Mouse (Mus musculus) kidney, adult 11 months (tissue): ENCODE results near the gene Barhl1.
A peak's percentile ranks its signal among the peaks of the same experiment; 100 is the strongest.

Source experiments
- DNase-seq: peaks from one replicate; pipeline ENCODE4 v3.0.0; 2022

The Barhl1 gene

DNA sequence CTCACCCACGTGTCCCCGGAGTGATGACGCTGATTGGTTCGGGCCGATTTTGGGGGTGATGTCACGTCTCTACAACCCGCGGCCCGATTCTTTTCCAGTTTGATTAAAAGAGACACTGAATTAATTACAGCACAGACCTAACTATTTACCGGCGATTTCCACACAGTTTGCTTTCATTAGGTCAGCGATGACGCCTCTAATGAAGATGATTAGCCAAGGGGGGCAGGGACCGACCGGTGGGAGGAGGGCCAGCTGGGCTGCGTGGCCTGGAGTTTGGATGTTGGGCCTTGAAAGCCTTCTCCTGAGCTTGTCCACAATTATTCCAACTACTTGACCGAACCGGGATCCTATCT lies at the start of gene Barhl1:
Gene Barhl1, minus strand, starts transcription at position 156 of the 353 bp plus-strand sequence.
- no peak for DNase-seq

DNA sequence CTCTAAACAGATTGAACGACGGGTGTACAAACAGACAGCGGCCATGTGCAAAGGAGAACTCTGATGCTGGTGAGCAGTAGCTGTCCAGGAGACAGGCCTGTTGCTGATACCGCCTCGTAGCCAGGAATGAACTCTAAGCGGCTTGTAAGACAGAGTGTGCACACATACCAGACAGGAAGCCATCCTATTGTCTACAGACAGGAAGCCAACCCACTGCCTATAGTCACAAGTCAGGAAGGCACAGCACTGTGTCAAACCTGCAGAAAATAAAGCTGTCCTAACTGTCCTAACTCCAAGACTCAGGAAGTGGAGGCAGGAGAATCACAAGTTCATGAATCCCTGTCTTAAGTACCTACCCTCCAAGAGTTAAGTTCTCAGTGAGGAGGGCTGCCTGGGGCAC lies 47.1 kb upstream of the Barhl1 start:
- no peak for DNase-seq

DNA sequence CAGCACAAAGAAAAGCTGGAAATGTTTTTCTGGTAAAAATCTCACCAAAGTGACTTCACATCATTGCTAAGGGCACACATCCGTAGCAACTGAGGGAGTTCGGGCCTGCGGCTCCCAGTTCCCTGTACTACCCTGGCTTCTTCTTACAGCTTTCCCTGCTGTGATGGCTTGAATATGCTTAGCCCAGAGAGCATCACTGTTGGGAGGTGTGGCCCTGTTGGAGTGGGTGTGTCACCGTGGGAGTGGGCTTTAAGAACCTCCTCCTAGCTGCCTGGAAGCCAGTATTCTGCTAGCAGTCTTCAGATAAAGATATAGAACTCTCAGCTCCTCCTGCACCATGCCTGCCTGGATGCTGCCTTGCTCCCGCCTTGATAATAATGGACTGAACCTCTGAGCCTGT lies 45.2 kb upstream of the Barhl1 start:
- DNase-seq = no peak

DNA sequence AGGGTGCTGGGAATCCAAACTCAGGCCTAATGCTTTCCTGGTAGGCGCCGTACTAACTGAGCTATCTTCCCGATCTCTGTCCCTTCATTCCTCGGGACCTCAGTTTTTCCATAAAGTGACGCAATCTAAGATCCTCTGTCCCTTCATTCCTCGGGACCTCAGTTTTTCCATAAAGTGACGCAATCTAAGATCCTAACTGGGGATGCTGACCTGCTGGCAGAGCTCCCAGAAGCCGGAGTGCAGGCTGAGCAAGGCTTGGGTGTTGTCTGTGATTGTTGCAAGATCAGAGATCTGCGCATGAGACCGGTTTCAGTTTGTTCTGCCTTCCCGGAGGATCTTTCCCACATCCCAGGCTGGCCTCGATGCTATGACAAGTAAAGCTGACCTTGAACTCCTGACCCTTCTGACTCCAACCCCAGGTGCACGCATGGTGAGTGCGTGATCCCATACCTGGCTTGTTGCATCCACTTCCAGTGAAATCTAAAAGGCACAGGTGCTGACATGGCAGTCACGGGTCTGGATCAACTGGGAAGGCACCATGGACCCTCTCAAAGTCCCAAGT lies 44.6 kb upstream of the Barhl1 start:
- DNase-seq = no peak

DNA sequence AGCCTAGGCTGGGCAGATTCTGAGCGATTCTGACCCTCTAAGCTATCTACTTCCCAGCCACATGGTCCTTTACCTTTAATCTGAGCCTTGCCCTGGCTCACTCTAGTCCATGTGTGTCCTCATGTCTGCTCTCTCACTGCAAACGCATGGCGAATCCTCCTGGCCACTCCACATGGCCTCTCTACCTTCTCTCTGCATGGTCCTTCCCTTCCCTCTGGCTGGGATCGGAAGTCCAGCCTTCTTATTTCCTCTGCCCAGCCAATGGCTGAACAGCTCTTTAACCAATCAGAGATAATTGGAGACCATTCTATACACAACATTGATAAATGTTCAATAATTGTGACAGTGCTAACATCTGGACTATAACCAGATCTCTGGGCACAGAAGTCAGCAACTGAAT lies 40.4 kb upstream of the Barhl1 start:
- no peak for DNase-seq

DNA sequence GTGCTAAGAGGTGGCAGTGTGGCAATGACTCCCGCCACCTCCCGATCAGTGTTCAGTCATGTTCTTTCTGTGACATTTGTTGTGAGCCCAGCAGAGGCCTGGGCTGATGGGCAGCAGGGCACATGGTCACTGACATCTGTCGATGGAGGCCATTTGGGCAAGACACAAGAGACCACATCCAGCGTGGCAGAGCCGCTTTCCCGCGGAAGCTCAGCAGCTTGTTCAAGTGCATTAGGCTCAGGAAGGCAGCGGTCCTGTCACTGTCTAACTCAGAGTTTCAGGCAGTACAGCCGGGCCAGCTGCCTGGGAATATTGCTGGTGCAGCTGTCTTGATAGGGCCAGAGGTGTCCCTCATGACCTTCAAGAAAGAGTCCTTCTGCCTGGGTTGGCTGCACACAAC lies 38.1 kb upstream of the Barhl1 start:
- DNase-seq = no peak

DNA sequence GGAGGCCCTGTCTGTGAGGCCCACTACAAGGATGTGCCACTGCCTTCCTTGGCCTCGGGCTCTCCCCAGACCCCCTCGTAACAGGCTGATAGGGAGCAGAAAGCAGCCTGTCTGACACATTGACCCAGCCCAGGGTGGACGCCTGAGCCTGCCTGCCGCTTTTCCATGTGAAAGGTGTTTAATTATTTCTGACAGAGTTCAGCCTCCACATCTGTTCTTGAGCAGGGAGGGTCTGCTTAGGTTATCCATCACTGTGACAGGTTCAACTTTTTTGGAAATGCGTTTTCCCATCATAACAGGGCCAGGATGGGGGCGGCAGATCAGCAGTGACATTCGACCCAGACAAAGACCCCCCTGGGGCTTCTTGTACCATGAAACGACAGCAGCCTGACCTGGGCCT lies 36.5 kb upstream of the Barhl1 start:
- no peak for DNase-seq

DNA sequence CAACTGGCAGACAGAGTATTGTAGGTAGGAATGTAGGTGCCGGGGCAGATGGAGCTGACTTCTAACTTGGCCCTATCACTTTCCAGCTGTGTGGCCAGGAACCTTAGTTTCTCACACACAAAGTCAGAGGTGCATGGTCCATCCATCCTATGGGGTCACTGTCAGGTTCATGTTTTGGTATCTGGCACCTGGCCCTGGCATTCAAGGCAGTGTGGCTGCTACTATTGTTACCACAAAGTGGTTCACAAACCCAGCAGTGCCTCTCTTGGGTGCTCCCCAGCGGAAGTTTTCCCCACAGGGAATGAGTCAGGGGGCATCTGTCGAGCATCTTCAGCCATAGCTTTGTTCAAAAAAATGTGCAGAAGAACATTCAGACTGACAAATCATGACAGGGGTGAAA lies 29.8 kb upstream of the Barhl1 start:
- DNase-seq = no peak

DNA sequence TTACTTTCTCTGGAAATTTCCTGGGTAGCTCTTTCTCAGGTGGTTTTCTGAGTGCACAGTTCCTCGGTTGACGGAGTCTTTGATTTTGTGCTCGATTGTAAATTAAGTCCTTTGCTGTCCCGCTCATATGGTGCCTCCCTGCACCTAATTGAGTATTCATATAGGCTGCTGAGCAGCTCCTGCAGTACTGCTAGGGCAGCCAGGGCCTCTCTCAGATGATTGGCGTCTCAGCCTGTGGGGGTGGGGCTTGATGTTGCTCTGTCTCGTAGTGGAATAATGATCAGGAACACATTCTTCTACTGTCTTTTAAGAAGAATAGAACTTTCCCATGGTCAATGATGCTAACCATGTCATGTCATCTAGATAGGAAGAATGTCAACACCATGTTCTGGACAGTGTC lies 28.9 kb upstream of the Barhl1 start:
- no peak for DNase-seq

DNA sequence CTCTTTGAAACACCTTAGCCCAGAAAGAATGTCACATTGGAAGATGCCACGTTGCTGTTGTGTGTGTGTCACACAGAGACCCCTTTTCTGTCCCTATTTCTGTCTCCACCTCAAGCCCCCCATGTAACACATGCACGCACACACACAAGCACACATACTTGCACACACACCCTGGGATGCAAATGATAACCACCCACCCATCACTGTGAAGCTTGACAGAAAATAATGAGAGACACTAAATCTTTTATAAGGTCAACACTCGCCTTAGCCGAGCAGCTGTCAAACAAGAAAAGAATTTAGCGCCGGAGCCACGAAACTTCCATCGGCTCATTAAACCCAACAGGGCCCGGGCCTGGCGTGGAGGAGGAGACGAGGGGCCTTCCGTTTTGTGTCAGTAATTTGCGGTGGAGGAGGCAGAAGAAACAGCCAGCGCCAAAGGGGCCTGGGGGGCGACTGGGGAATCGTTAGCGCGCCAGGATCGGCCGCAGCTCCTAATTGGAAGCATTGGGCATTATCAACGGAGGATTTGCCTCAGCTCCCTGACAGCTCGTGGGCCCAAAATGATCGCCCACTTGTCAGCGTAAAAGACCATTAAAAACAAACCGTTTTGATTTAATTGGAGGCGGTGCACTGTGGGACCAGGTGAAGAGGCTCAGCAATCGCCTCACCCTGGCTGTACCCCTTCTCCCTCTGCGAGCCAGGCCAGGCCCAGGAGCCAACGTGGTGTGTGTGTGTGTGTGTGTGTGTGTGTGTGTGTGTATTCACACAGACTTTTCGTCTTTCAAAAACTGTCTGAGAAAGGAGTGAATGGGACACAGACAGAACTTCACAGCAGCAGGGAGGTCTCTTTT lies 27.4 kb upstream of the Barhl1 start:
- DNase-seq = no peak

DNA sequence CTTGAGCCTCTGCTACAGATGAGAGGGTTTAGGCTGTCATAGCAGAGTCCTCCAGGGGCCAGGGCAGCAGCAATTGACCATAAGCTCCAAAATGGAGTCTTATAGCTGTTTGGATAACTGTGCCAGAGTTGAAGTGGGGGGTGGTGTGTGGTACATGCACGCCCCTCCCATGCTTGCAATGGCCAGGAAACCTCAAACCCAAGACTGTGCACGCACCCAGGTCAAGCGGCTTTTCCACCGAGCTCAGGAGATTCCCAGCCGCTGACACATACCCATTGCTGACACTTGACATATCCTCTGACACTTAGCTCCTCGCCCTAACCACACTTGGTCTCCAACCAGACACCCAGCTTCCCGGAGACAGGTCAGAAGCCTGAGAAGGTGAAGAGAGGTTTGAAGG lies 22.5 kb upstream of the Barhl1 start:
- no peak for DNase-seq

DNA sequence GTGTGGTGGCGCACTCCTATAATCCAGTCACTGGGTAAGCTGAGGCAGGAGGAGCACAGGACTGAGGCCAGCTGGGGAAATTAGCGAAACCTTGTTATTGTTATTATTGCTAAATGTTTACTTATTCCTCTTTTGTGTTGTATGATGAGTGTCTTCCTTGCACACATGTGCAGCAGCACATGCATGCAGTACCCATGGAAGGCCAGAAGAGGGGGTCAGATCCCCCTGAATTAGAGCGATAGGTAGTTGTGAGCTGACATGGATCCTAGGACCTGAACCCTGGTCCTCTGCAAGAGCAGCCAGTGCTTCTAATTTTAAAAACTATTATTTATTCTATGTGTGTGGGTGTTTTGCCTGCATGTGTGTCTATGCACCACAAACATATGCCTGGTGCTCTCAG lies 14.1 kb upstream of the Barhl1 start:
- no peak for DNase-seq

DNA sequence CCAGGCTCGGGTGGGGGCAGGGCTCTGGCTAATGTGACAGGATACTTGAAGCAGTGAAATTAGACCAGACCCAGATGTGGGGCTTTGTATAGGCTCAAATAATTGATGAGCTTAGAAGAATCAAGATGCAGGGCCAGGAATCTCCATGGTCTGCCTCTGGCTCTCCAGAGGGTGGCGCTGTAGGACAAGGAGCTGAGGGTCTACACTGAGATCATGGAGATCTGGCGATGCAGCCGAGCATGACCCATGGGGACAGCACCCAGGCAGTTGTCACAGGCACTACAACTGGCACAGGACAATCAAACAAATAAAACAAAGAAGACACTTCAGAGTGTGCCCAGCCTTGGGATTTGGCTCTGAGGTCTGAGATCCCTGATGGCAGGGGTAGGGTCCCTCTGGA lies 7.4 kb upstream of the Barhl1 start:
- DNase-seq = no peak

DNA sequence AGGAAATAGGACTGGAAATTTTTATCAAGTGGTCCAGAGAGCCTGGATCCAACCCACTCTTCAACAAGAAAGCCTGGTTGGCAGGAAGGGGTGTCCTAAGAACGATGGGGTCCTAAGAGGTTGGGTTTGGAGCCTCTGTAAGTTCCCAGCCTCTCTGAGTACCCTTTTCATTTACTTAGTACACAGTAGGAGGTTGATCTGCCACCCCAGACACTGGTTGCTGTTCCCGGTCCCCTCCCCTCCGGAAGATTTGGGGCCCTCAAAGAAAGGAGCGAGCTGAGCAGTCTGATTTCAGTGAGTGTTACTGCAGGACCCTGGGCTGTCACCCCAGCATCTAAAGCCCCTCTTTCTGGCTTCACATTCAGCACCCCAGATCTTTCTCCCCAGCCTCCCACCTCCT lies 2.5 kb upstream of the Barhl1 start:
- DNase-seq = no peak

DNA sequence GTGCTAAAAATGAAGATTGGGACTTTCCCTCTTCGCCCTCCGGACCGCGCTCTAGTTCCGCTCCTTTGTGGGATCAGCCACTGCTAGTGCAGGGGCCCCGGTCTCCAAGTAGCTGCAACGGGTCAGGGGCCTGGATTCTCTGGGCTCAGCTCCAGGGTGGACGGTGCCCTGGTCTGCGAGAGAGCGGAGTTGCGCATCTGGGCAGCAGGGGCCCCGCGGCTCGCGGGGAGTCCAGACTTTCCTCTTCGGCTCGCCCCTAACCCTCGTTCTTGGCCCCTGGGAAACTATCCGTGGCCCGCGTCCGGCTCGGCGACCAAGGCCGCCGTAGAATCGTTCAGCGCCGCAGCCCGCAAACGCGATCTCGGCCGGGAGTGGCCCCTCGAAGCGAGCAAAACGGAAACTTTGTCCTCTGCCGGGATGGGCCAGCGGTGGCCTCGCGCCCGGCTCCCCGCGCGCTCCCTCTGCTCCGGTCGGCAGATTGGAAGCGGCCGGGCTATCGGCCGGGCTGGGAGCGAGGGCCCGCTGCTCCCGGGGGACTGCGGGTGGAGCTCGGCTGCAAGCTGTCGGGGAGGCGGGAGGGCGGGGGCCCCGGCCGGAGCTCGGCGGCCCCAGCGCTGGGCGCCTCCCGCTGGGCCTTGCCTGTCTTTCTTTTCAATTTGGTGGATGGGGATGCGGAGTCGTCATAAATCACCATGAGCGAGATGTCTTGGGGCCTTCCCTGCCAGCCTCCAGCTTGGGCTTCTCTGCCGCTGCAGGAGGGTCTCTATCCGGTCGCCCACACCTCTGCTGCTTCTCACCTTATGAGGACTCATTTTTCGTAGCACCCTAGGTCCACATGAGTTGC lies 1.3 kb upstream of the Barhl1 start:
- no peak for DNase-seq

DNA sequence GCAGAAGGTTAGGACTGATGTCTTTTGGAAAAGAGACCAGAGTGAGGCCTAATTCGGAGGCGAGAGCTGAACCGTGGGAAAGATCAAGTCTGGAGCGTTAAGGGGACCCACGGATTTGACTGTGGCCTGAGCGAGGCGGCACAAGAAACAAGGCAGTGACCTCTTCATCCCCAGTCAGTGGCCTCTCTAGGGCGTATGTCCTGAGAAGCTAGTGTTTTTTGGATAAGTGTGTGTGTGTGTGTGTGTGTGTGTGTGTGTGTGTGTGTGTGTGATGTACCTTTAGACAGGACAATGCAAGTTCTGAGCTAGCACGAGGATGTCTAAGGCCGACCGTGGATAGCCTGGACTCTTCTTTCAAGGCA lies 669 bp upstream of the Barhl1 start:
- DNase-seq = no peak

DNA sequence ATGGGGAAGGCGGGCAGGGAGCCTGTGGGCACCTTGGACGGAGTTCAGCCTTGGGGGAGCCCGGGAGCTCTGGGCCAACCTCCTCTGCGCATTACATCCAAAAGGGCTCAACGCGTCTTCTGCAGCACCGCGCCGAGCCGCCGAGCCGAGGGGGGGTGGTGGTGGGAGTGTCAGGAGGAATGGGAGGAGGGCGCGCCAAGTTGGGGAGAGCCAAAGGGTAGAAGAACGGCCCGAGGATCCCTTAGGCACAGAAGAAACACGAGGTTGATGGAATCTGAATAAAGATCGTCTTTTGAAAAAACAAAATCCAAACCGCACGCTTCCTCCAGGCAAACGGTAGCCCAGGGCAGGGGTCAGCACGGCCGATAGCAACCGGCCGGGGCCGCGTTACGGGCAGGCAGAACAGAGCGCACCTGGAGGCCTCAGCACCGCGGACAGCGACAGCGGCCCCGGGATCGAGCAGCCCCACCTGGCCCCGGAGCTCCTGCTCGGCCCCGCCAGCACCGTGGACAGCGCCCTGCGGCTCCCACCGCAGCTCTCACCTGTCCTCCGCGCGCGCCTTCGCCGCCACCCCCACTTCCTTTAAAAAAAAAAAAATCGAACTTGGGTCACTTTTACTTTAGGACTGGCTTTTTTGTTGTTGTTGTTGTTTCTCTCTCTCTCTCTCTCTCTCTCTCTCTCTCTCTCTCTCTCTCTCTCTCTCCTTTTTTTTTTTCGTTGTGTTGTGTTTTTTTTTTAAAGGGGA lies 528 bp downstream of the Barhl1 start:
- peak; percentile 63 for DNase-seq

DNA sequence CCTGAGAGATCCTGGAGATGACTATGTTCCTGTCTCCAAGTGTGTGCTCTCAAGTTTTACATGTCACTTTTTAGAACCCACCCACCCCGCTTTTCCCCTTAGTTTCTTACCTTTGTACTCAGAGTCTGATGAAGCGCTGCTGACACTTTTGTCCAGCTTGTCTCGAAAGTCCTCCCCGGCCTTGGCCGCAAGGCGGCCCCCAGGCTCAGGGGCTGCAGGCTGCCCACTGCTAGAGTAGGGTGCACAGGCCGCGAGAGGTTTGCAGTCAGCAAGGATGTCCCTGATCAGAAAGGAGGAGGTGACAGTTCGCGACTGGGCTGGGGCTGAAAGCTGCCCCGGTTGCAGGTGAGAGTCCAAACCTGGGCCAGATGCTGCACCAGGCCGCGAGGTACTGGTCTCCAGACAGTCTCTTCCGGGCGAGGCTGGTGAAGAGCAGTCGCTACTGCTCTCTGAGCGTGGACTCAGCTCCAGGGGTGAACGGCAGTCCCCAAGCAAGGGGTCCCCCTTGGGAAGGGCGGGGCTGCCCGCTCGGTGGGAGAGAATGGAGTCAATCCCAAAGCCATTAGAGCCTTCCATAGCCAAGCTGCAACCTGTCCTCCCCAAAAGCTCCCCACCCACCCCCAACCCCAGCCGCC lies 1.2 kb downstream of the Barhl1 start:
- no peak for DNase-seq

DNA sequence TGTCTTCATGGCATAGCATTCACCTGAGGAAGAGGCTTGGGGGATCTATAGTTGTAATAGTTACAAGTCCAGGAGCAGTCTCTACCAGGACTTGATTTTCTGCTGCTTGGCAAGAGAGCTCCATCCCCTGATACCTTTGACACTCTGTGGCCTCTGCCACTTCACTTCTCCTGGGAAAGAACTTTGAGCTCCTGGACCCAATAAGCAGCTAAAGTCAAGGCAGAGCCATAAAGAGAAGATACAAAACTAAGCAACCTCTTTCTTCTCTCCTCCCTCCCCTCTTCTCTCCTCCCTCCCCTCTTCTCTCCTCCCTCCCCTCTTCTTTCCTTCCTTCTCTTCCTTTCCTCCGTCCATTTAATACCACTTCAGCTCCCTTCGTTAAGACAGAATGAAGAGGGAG lies 2.3 kb downstream of the Barhl1 start:
- no peak for DNase-seq

DNA sequence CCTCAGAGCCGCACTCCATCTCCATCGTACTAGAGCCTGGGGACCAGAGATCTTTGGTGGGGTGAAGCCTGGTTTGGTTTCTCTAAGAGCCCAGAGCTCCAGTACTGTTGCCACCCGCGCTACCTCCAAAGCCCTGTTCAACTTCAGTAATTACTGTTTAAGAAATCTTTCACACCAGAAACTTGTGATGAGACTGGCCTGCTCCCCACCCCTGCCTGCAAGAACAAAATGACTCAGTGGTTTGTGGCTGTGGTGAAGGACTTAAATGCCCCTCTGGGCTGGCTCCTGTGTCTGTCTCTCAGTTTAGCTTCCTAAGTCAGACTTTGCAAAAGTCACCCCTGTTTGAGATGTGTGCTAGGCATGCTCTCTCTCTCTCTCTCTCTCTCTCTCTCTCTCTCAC lies 3.5 kb downstream of the Barhl1 start:
- DNase-seq = no peak

DNA sequence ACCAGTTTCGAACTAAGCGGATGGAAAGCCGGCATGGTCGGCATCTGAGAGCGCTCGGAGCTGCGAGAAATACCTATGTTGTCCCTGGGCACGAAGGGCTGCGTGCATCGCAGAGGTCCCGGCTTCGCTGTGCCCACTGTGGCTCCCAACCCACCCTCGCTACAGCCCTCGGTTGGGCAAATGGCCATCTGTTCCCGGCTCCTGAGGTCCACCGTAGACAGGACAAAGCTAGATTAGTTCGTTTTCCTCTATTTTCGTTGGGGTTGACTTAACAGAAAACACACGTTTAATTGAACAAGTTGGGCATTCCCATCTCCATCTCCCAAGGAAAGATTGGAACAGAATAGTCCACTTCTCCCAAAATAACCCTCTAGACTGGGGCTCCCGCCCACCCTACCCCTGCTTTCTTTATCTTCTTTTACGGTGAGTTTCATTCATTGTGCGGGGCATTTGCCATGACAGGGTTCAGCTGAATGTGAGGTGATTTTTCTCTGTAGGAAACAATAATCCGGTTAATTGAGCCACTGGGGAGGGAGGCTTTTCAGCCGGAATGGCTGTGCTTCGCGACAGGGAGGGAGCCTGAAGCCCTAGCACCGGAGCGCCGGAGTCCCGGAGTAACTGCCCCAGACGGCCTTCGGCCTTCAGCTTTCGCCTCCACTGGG lies 4.3 kb downstream of the Barhl1 start:
- no peak for DNase-seq

DNA sequence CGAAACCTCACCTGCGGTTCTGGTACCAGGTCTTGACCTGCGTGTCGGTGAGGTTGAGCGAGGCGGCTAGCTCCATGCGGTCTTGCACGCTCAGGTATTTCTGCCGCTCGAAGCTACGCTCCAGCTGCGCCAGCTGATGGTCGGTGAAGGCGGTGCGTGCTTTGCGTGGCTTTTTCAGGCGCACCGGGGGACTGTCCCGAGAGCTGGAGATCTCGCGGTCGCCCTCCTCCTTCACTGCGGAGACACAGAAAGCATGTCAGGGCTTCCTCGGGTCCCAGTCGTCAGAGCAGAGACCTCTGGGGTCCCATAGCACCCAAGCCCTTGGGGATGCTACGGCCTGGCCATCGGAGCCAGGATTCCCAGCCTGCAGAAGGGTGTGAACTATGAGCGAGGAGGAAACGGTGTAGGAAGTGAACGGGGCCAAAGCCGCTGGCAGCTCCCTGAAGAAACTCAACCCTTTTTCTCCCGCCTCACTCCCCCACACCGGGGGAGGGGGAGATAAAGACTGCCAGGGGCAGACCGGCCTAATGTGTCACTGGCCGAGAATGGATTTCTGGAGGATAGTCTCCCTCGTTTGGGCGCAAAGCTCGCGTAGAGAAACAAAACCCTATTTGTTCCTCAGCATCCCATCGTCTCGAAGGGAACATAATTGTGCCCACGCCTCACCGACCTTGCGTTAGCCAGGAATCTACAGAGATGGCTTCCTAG lies 5.0 kb downstream of the Barhl1 start:
- DNase-seq = no peak
